Mouse (Mus musculus): ENCODE measurements around the gene 3110018I06Rik.

DNA sequence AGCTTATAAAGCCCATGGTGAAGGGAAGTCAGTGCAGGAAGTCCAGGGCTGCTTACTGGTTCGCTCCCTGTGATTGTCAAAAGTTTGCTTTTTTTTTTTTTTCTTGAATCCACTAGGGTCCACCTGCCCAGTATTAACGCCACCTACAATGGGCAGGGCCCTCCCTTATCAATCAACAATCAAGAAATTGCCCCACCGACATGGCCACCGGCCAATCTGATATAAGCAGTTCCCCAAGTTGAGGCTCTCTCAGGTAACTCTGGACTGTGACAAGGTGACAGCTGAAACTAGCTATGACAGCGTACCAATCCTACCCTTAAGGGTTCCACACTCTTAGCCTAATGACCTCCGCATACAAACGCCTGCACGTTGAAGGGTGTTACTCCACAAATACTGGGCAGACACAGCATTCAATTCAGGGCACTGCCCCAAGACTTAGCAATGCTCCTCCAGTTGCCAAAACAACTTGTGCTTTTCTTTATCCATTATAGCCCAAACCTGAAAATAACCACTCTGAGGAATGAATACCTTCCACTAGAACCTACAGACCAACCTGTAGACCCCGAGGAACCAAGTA lies 21.3 kb downstream of the 3110018I06Rik start:
- TF ChIP-seq CTCF (IDR thresholded peaks at IDR 0.05; ENCODE audit: low read depth), result no peak
- no peak for TF ChIP-seq EP300 (IDR thresholded peaks at IDR 0.05; ENCODE audit: low read depth)
